Mouse (Mus musculus) embryonic facial prominence, embryonic 12.5 days (tissue): Measurements from ENCODE around the gene Lim2. TPM values are rescaled to one million over a fixed set of nuclear protein-coding genes. Genes with fewer than 3 reads are reported as not detected.

Experiments
- ATAC-seq: fragments of 200-750 bp; cut with Nextera tagmentation; 2 replicates; pipeline ENCODE4 v1.8.0; 2017; ENCODE audit not compliant: insufficient number of reproducible peaks, insufficient read depth, low FRiP score, low TSS enrichment
- H3K27ac ChIP-seq: fragments of 300-500 bp; sonication (generic); 2 replicates; pipeline ENCODE4 v1.5.1; 2016; ENCODE audit warnings: mild to moderate bottlenecking
- H3K27me3 ChIP-seq: fragments of 300-500 bp; sonication (generic); 2 replicates; pipeline ENCODE4 v1.6.1; 2016; ENCODE audit warnings: mild to moderate bottlenecking, moderate library complexity
- H3K36me3 ChIP-seq: fragments of 300-500 bp; sonication (generic); 2 replicates; pipeline ENCODE4 v1.6.1; 2016; ENCODE audit warnings: mild to moderate bottlenecking
- H3K4me1 ChIP-seq: fragments of 300-500 bp; sonication (generic); 2 replicates; pipeline ENCODE4 v1.6.1; 2016
- H3K4me2 ChIP-seq: fragments of 300-500 bp; sonication (generic); replicated peaks from 2 replicates; pipeline ENCODE4 v1.6.1; 2016; ENCODE audit warnings: mild to moderate bottlenecking, moderate library complexity
- H3K4me3 ChIP-seq: fragments of 300-500 bp; sonication (generic); 2 replicates; pipeline ENCODE4 v1.5.1; 2016; ENCODE audit warnings: mild to moderate bottlenecking
- H3K9ac ChIP-seq: fragments of 300-500 bp; sonication (generic); 2 replicates; pipeline ENCODE4 v1.6.1; 2016; ENCODE audit warnings: mild to moderate bottlenecking, moderate library complexity
- H3K9me3 ChIP-seq: fragments of 300-500 bp; sonication (generic); 2 replicates; pipeline ENCODE4 v1.6.1; 2016; ENCODE audit warnings: mild to moderate bottlenecking, moderate library complexity
- WGBS: fragments of 180-500 bp; shearing (Covaris S2); methylation state at CpG from one replicate; pipeline ENCODE4 v1.1.7; 2016; 5-methylcytosine and 5-hydroxymethylcytosine counted together
- polyA plus RNA-seq: library from polyadenylated mRNA; unstranded; fragments of >200 nt; fragmentation: Nextera tagmentation; extraction: Ambion mirVana; gene quantifications from 2 replicates; pipeline ENCODE4 v1.2.1, GENCODE M21; 2016

Lim2 gene
- polyA plus RNA-seq, 1 experiment from 2014 or later, result 3.9 TPM

- no peaks in the 10 kb centered on the region for H3K9me3 ChIP-seq
- WGBS, result 89% methylated on average over 2 of the region's 3 CpGs
- H3K27me3 ChIP-seq, result no peaks in the 10 kb centered on the region
- H3K4me2 ChIP-seq, result no peak overlapping the region
- no peak overlapping the region for H3K9ac ChIP-seq
- ATAC-seq, result no peak
- no peak overlapping the region for H3K4me3 ChIP-seq
- H3K27ac ChIP-seq, result no peak overlapping the region
- H3K4me1 ChIP-seq, result peaks cover 9% of the 10 kb centered on the region
- peaks cover 15% of the 10 kb centered on the region for H3K36me3 ChIP-seq
Measured at GRCm38 (mm10) chr7:43448246-43448645, 20.8 kb downstream of the Lim2 start.

- H3K4me2 ChIP-seq, result no peak overlapping the region
- no peak overlapping the region for H3K9ac ChIP-seq
- no peak for ATAC-seq
- 90% methylated on average over 2 of the region's 2 CpGs for WGBS
- H3K9me3 ChIP-seq, result no peaks in the 10 kb centered on the region
- H3K36me3 ChIP-seq, result peaks cover 29% of the 10 kb centered on the region
- H3K27ac ChIP-seq, result no peak overlapping the region
- no peak overlapping the region for H3K4me3 ChIP-seq
- H3K4me1 ChIP-seq, result peaks cover 3% of the 10 kb centered on the region; the same call in 1 of the 2 replicates
- no peaks in the 10 kb centered on the region for H3K27me3 ChIP-seq
Measured at GRCm38 (mm10) chr7:43449811-43450210, 22.3 kb downstream of the Lim2 start.

GRCm38 (mm10) chr7:43451726-43452125, 24.3 kb downstream of the Lim2 start:
- Histone ChIP-seq H3K27ac (no peak overlapping the region), H3K4me1 (no peaks in the 10 kb centered on the region), H3K27me3 (no peaks in the 10 kb centered on the region), H3K4me2 (no peak overlapping the region), H3K9ac (no peak overlapping the region), H3K36me3 (peaks cover 45% of the 10 kb centered on the region), H3K4me3 (no peak overlapping the region), H3K9me3 (no peaks in the 10 kb centered on the region)
- no peak for ATAC-seq
- 93% methylated on average over 11 of the region's 11 CpGs for WGBS

GRCm38 (mm10) chr7:43452609-43453008, 25.1 kb downstream of the Lim2 start:
- H3K9me3 ChIP-seq, result no peaks in the 10 kb centered on the region
- H3K9ac ChIP-seq, result no peak overlapping the region
- H3K4me2 ChIP-seq, result no peak overlapping the region
- peaks cover 54% of the 10 kb centered on the region for H3K36me3 ChIP-seq
- no peaks in the 10 kb centered on the region for H3K27me3 ChIP-seq
- 54% methylated on average over 4 of the region's 4 CpGs for WGBS
- H3K4me1 ChIP-seq, result no peaks in the 10 kb centered on the region
- ATAC-seq, result no peak
- H3K27ac ChIP-seq, result no peak overlapping the region
- H3K4me3 ChIP-seq, result no peak overlapping the region

- no peak overlapping the region for H3K4me2 ChIP-seq
- no peak overlapping the region for H3K27ac ChIP-seq
- no peaks in the 10 kb centered on the region for H3K27me3 ChIP-seq
- WGBS, result 82% methylated on average over 14 of the region's 14 CpGs
- H3K4me3 ChIP-seq, result no peak overlapping the region
- peaks cover 59% of the 10 kb centered on the region for H3K36me3 ChIP-seq
- H3K9ac ChIP-seq, result no peak overlapping the region
- H3K4me1 ChIP-seq, result no peaks in the 10 kb centered on the region
- H3K9me3 ChIP-seq, result no peaks in the 10 kb centered on the region
- no peak for ATAC-seq
Measured at GRCm38 (mm10) chr7:43453599-43454355, 26.3 kb downstream of the Lim2 start.

GRCm38 (mm10) chr7:43454371-43454770, 26.9 kb downstream of the Lim2 start:
- Histone ChIP-seq H3K27ac (no peak overlapping the region), H3K36me3 (peaks cover 59% of the 10 kb centered on the region), H3K9me3 (no peaks in the 10 kb centered on the region), H3K9ac (no peak overlapping the region), H3K4me3 (no peak overlapping the region), H3K4me2 (no peak overlapping the region), H3K27me3 (no peaks in the 10 kb centered on the region), H3K4me1 (no peaks in the 10 kb centered on the region)
- ATAC-seq, result no peak
- 89% methylated on average over 6 of the region's 6 CpGs for WGBS

GRCm38 (mm10) chr7:43462851-43463250, 35.4 kb downstream of the Lim2 start, which contains the start of gene Vsig10l:
TSS of gene Vsig10l (plus strand) at chr7:43463151.
- ATAC-seq, result no peak
- Histone ChIP-seq H3K27ac (no peak within 1 kb of the TSS), H3K4me1 (0 out of 2 replicates have a peak, but pooled peaks cover 4% of the 10 kb centered on the region), H3K36me3 (peaks cover 4% of the 10 kb centered on the region; the same call in 1 of the 2 replicates), H3K9me3 (no peaks in the 10 kb centered on the region), H3K27me3 (peaks cover 19% of the 10 kb centered on the region; the same call in 1 of the 2 replicates), H3K9ac (no peak within 1 kb of the TSS), H3K4me3 (no peak within 1 kb of the TSS), H3K4me2 (no peak within 1 kb of the TSS)
- 68% methylated on average over 4 of the region's 4 CpGs for WGBS

- Histone ChIP-seq H3K4me2 (no peak overlapping the region), H3K4me3 (no peak overlapping the region), H3K4me1 (0 out of 2 replicates have a peak, but pooled peaks cover 4% of the 10 kb centered on the region), H3K36me3 (no peaks in the 10 kb centered on the region), H3K27ac (no peak overlapping the region), H3K27me3 (peaks cover 19% of the 10 kb centered on the region; the same call in 1 of the 2 replicates), H3K9ac (no peak overlapping the region), H3K9me3 (no peaks in the 10 kb centered on the region)
- 72% methylated on average over 7 of the region's 7 CpGs for WGBS
- no peak for ATAC-seq
Measured at GRCm38 (mm10) chr7:43463976-43464375, 36.5 kb downstream of the Lim2 start.

GRCm38 (mm10) chr7:43464864-43465343, 37.4 kb downstream of the Lim2 start:
- H3K9me3 ChIP-seq, result no peaks in the 10 kb centered on the region
- H3K27me3 ChIP-seq, result peaks cover 19% of the 10 kb centered on the region; the same call in 1 of the 2 replicates
- no peak; the same call in none of the 2 replicates for ATAC-seq

GRCm38 (mm10) chr7:43465344-43466098, 38.1 kb downstream of the Lim2 start:
- Histone ChIP-seq H3K4me2 (peak overlapping the region; percentile 67), H3K27ac (no peak overlapping the region), H3K4me1 (0 out of 2 replicates have a peak, but pooled peaks cover 4% of the 10 kb centered on the region), H3K27me3 (peaks cover 19% of the 10 kb centered on the region; the same call in 1 of the 2 replicates), H3K9me3 (no peaks in the 10 kb centered on the region), H3K36me3 (no peaks in the 10 kb centered on the region), H3K9ac (no peak overlapping the region; the same call in 1 of the 2 replicates), H3K4me3 (peak overlapping the region; percentile 40)
- WGBS, result under 1% methylated on average over 33 of the region's 33 CpGs
- peak; percentile 83 for ATAC-seq

More at GRCm38 (mm10) chr7:43464864-43465343, 37.4 kb downstream of the Lim2 start:
- peak overlapping the region; percentile 67 for H3K4me2 ChIP-seq
- H3K27ac ChIP-seq, result no peak overlapping the region
- H3K36me3 ChIP-seq, result no peaks in the 10 kb centered on the region
- no peak overlapping the region; the same call in 1 of the 2 replicates for H3K9ac ChIP-seq
- 7% methylated on average over 35 of the region's 35 CpGs for WGBS
- 0 out of 2 replicates have a peak, but pooled peaks cover 4% of the 10 kb centered on the region for H3K4me1 ChIP-seq
- peak overlapping the region; percentile 40 for H3K4me3 ChIP-seq

GRCm38 (mm10) chr7:43466099-43466694, 38.7 kb downstream of the Lim2 start:
- H3K27me3 ChIP-seq, result peaks cover 19% of the 10 kb centered on the region; the same call in 1 of the 2 replicates

More at GRCm38 (mm10) chr7:43466099-43466694, 38.7 kb downstream of the Lim2 start:
- no peak overlapping the region for H3K27ac ChIP-seq
- no peaks in the 10 kb centered on the region for H3K9me3 ChIP-seq
- H3K36me3 ChIP-seq, result no peaks in the 10 kb centered on the region
- peak overlapping the region; percentile 40 for H3K4me3 ChIP-seq
- peak overlapping the region; percentile 53; the same call in 1 of the 2 replicates for H3K9ac ChIP-seq
- WGBS, result under 1% methylated on average over 32 of the region's 33 CpGs
- ATAC-seq, result peak; percentile 28; the same call in 1 of the 2 replicates
- H3K4me2 ChIP-seq, result peak overlapping the region; percentile 67
- H3K4me1 ChIP-seq, result 0 out of 2 replicates have a peak, but pooled peaks cover 4% of the 10 kb centered on the region
